Mouse (Mus musculus) lung, postnatal 36 days (tissue): ENCODE results near the gene Samt1.
"Not testable (repeated sequence)": the region's sequence is repeated elsewhere in the genome, so short reads cannot be mapped to it uniquely, and the experiment has no call there.

Experiments used
- DNase-seq: peaks from one replicate; pipeline ENCODE4 v3.0.0; 2022; ENCODE audit warnings: mixed read lengths

Samt1 gene

DNA sequence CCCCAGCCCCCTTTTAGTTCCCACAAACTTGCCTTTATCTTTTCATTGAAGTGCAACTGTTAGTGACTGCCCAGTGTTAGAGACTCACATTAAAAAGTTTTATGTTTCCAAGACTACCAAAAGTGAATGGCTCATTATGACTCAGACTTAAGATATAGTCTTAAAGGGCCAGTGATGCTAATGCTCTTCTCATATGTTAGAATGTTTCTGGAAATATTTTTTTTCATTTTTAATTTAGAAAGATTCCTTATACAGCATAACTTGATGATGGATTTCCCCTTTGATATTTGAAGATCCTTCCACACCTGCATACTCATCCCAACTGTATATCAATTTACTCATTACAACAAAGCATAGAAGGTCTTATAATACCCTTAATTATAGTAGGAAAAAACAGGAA lies at the start of gene Samt1:
Gene Samt1 (minus strand): TSS at position 101 of the 400 bp plus-strand sequence.
- DNase-seq: not testable (repeated sequence)

DNA sequence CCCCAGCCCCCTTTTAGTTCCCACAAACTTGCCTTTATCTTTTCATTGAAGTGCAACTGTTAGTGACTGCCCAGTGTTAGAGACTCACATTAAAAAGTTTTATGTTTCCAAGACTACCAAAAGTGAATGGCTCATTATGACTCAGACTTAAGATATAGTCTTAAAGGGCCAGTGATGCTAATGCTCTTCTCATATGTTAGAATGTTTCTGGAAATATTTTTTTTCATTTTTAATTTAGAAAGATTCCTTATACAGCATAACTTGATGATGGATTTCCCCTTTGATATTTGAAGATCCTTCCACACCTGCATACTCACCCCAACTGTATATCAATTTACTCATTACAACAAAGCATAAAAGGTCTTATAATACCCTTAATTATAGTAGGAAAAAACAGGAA lies 42.5 kb upstream of the Samt1 start, which contains the start of gene Gm10057:
Gene Gm10057 (minus strand): TSS at position 101 of the 400 bp plus-strand sequence.
- not testable (repeated sequence) for DNase-seq

DNA sequence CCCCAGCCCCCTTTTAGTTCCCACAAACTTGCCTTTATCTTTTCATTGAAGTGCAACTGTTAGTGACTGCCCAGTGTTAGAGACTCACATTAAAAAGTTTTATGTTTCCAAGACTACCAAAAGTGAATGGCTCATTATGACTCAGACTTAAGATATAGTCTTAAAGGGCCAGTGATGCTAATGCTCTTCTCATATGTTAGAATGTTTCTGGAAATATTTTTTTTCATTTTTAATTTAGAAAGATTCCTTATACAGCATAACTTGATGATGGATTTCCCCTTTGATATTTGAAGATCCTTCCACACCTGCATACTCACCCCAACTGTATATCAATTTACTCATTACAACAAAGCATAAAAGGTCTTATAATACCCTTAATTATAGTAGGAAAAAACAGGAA lies 21.3 kb upstream of the Samt1 start, which contains the start of gene 4921511M17Rik:
Gene 4921511M17Rik (minus strand): TSS at position 101 of the 400 bp plus-strand sequence.
- DNase-seq: not testable (repeated sequence)

DNA sequence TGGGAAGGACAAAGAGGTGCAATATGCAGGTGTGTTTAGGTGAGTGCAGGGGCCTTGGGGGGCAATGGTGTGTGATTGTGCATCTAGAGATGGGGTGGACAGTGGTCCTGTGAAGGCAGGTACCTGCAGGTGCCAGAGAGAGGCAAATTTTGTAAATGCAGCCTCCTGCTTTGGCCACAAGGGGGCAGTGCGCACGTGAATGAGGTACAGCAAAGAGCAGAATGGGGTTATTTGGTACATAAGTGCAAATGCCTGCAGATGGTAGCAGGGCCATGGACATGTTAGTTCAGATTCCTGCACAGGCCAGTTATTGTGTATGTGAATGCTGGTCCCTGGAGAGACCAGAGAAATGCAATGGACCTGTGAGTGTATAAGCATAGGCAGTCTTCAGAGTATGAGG lies 35.5 kb downstream of the Samt1 start:
- not testable (repeated sequence) for DNase-seq

DNA sequence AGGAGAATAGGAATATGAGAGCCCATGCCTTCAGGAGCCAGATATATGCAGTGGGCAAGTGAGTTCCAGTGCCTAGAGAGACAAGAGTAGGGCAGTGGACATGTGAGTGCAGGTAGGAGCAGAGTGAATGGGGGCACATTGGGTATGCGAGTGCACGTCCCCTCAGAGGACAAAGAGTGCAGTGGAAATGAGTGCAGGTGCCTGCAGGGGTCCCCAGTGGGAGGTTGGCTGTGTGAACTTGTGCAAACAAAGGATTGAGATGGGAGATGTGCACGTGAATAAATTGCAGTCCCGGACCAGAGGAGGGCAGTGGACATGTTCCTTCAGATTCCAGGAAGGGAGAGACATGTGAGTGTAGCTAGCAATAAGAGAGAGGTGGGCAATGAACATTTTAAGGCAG lies 36.0 kb downstream of the Samt1 start:
- DNase-seq: not testable (repeated sequence)

DNA sequence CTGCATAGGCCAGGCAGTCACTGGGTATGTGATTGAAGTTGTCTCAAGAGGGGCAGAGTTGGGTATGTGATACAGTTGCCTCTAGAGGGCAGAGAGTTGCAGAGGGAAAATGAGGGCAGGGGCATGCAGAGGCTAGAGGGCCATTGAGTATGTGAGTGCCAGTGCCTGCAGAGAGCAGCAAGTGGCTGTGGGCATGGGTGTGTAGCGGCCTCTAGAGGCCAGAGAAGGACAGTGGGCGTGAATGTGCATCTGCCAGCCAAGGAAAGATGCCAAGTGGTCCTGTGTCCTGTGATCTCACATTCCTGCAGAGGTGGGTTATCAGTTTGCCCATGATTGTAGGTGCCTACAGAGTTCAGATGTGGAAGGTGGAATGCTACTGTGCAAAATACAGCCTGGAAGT lies 38.0 kb downstream of the Samt1 start:
- no peak for DNase-seq

DNA sequence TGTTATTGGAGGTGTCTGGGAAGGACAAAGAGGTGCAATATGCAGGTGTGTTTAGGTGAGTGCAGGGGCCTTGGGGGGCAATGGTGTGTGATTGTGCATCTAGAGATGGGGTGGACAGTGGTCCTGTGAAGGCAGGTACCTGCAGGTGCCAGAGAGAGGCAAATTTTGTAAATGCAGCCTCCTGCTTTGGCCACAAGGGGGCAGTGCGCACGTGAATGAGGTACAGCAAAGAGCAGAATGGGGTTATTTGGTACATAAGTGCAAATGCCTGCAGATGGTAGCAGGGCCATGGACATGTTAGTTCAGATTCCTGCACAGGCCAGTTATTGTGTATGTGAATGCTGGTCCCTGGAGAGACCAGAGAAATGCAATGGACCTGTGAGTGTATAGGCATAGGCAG lies 59.6 kb downstream of the Samt1 start:
- not testable (repeated sequence) for DNase-seq
